Mouse (Mus musculus) regulatory T cell (primary cell): ENCODE results near the gene 1700088E04Rik.

Experiments used
- in situ Hi-C: fragments of 300-600 bp; cut with MboI, MseI; formaldehyde crosslinking; loops from one replicate; pipeline ENCODE4 v1.15.1; 2025; ENCODE audit warnings: high pct_unique_total_duplicates

Gene 1700088E04Rik

GRCm38 (mm10) chr15:79140866-79141565 lies at the start of gene 1700088E04Rik, which contains the start of gene Polr2f:
TSS of gene 1700088E04Rik (minus strand) at chr15:79141253.
TSS of gene Polr2f (plus strand) at chr15:79141009.
- in situ Hi-C loops, result no loop called here

- in situ Hi-C loops, result no loop called here
These were observed 46.8 kb upstream of the 1700088E04Rik start for GRCm38 (mm10) chr15:79187819-79188218.

GRCm38 (mm10) chr15:79185213-79185612 lies 44.2 kb upstream of the 1700088E04Rik start:
- in situ Hi-C loops, result no loop called here

DNA sequence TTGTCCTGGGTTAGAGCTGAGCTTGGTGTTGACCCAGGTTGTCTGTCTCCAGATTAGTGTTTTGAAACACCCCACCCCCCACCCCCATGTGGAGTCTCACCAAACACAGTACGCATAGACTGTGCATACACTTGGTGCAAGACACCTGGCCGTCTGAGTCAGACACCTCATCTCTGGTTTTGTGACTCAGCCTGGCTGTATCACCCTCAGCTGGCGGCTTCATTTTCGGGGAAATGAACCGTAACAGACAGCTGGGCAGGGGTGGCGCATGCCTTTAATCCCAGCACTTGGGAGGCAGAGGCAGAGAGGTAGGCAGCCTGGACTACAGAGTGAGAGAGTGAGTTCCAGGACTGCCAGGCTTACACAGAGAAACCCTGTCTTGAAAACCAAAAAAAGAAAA lies 35.9 kb upstream of the 1700088E04Rik start:
- in situ Hi-C loops, result loop anchor here (10.0 kb wide), 1 partner anchor 1218 kb away; no protein-coding TSS in a partner anchor

- in situ Hi-C loops, result loop anchor here (25.0 kb wide), 1 partner anchor 1846 kb away; no protein-coding TSS in a partner anchor
These were observed 25.7 kb upstream of the 1700088E04Rik start for GRCm38 (mm10) chr15:79166712-79167111.

GRCm38 (mm10) chr15:79165140-79165539 lies 24.1 kb upstream of the 1700088E04Rik start, which contains the start of gene Sox10:
TSS of gene Sox10 (minus strand) at chr15:79165240.
- in situ Hi-C loops, result loop anchor here (25.0 kb wide), 1 partner anchor 1847 kb away; no protein-coding TSS in a partner anchor

- in situ Hi-C loops, result loop anchor here (25.0 kb wide), 1 partner anchor 1848 kb away; no protein-coding TSS in a partner anchor
These were observed 23.2 kb upstream of the 1700088E04Rik start for GRCm38 (mm10) chr15:79164251-79164650.

DNA sequence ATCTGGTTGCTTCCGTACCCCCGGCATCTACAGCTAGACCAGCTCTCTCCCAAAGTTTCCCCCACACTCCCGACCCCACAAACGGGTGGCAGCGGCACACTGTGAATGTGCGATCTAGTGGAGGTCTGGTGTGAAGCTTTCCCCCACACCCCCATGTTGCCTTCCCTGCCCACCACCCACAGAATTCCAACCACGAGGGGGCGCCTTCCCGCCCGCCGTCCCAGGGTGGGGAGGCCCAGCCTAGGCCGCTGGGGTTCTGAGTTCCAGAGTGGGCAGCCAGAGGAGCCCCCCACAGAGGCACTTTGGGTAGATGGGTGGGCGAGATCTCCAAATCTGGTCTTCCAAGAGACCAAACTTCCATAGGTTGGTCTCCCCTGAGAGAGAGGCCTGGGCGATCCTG lies 21.8 kb upstream of the 1700088E04Rik start:
- in situ Hi-C loops, result loop anchor here (25.0 kb wide), 1 partner anchor 1849 kb away; no protein-coding TSS in a partner anchor

- in situ Hi-C loops, result loop anchor here (25.0 kb wide), 1 partner anchor 1850 kb away; no protein-coding TSS in a partner anchor
These were observed 21.2 kb upstream of the 1700088E04Rik start for GRCm38 (mm10) chr15:79162301-79162700.

DNA sequence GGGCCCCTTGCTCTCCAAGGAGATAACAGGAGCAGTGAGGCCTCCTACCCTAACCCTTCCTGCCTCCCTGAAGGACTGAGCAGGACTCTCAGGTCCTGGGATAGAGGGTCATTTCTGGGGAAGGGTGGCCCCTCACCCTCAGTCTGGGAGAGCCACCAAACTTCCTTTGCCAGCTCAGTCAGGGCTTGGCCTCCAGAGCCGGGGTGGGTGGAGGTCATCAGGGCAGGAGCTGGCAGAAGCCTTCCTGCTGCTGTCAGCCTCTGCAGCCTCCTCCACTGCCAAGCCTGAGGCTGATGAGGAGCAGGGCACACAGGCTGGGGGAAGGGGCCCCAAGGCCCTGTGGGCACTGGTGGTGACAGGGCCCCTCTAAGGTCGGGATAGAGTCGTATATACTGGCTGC lies 14.5 kb upstream of the 1700088E04Rik start:
- in situ Hi-C loops, result loop anchor here (25.0 kb wide), 1 partner anchor 1857 kb away; no protein-coding TSS in a partner anchor

- in situ Hi-C loops, result loop anchor here (25.0 kb wide), 1 partner anchor 1860 kb away; no protein-coding TSS in a partner anchor
These were observed 11.7 kb upstream of the 1700088E04Rik start for GRCm38 (mm10) chr15:79152709-79153108.

DNA sequence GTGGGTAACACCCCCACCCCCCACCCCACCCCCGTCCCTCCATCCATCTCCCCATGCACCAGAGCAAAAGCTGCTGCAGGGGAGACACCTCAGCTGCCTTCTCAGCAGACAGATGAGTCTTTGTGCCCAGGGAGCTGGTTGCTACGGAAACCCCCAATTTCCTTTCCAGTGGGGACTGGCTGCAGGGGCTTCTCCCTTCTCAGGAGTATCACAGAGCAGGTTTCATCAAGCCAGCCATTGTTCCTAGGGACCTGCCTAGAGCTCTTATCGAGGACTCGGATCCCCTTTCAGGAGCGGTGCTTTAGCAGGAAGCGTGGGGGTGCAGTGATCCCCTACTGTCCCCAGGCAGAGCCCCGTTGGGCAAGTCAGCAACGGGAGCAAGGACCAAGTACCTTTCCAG lies 10.8 kb upstream of the 1700088E04Rik start:
- in situ Hi-C loops, result loop anchor here (25.0 kb wide), 1 partner anchor 1860 kb away; no protein-coding TSS in a partner anchor

DNA sequence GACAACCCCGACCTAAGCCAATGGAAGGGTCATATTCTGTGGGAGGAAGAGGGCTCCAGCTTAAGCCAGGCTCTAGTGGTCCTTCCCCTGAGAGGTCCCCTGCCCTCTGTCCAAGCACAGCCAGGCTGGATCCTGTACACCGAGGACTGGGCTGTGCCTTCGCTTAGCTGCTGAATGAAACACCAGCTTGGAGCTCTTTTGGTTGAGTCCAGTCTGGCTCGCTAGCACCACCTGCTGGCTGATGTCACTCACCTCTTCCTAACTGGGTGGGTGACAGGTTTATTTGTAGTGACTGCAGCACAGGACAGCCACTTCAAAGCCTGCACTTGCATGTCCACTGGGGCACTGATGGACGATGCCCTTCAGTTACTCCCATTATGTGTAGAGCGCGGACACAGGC lies 7.5 kb upstream of the 1700088E04Rik start:
- in situ Hi-C loops, result no loop called here

DNA sequence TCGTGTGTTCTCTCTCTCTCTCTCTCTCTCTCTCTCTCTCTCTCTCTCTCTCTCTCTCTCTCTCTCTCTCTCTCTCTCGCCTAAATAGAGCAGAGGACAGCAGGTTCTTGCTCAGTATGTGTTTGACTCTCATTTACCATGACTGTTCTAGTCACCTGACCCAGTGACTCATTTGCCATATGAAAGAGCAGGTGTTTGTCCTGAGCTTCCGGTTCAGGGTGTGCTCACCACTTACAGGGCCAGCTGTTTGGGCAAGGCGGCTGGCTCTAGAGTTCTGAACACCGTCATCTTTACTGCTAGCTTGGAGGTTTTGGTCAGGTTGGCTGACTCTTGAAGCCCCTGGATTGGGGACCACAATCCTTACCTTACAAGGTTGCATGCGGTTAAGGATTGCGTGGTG lies 4.5 kb upstream of the 1700088E04Rik start:
- in situ Hi-C loops, result no loop called here

GRCm38 (mm10) chr15:79144021-79144420 lies 3.0 kb upstream of the 1700088E04Rik start:
- in situ Hi-C loops, result no loop called here

DNA sequence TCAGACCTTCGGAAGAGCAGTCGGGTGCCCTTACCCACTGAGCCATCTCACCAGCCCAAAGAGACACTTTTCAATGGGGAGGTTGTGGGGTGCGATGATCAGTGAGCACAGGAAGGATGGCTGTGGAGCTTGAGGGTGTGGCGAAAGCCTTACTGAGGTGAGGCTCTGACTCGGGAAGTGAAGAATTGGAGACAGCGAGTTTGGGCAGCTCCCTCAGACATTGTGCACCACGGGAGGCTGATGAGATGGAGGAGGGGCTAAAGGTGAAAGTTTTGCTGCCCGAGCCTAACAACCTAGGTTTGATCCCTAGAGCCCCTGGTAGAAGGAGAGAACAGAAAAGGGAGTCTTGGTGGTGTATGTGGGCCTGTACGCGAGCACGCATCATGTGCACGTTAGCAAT lies 2.3 kb upstream of the 1700088E04Rik start:
- in situ Hi-C loops, result no loop called here

DNA sequence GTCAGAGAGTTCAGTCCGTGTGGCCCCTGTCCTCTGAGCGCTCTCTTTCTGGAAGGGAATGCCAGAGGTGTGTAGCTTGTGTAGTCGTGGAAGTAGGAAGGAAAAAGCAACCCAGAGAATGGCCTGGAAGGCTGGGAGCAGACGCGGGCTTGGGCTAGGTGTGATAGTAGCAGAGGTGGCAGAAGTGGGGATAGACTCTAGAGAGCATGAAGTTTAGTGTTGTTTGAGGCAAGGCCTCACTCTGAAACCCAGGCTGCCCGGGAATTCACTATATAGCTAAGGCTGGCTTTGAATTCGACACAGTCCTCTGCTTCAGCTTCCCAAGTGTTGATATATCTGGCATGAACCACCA lies 489 bp upstream of the 1700088E04Rik start:
- in situ Hi-C loops, result no loop called here

DNA sequence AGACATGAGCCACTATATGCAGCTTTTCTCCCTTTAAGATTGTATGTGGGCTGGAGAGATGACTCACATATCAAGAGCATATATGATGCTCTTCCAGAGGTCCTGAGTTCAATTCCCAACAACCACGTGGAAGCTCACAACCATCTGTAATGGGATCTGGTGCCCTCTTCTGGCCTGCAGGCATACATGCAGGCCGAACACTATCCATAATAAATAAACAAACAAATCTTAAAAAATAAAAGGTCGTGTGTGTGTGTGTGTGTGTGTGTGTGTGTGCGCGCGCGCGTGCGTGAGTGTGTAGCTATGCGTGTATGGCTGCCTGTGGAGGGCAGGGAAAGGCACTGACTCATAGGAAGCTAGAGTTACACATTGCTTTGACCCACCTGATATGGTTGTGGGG lies 1.4 kb downstream of the 1700088E04Rik start:
- in situ Hi-C loops, result no loop called here

DNA sequence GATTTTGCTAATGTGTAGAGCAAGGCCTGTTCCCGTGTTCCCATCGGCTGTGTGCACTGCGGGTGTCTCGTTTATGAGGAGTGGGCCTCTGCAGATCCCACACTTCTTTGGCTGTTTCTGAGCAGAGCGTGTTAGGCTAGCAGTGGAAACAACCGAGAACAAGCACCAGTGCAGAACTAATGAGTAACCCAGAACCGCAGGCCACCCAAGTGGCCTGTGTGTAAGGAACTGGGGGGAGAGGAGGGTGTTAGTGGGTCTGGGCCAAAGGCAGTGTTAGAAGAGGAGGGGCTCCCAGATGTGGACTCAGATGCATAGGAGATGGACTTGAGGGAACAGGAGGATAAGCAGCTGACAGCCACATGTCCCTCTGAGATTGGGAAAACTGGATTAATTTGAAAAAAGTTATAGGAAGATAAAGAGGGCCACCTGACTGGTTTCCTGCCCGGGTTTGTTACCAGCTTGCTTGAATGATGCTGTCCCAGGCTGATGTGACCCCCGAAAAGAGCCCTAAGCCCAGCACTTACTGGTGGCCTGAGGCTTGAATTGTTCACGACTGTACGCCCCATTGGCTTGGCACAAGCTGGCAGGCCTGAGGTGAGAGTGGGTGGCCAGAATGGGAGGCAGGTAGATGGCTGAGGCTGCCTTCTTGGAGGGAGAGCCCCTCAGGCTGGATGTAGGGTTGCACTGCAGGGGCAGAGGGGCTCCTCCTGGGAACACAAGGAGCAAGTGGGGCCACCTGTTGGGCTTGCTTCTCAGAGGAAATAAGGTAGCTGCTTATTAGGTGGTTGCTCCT lies 5.1 kb downstream of the 1700088E04Rik start:
- in situ Hi-C loops, result no loop called here

DNA sequence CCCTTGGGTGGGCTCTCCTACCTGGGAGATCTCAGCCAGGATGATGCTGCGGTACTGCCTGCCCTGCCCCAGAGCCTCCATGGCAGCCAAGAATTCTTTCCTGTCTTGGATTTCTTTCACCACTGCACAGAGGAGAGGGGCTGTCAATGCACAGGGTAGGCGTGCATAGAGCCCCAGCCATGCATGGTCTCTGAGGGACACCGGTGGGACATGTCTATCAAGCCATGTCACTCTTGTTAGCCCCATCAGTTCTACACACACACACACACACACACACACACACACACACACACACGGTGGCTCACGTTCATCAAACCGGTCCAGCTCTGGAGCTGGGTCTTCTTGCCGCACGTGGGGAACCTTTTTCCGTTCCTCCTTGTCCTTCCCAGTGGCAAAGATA lies 5.7 kb downstream of the 1700088E04Rik start:
- in situ Hi-C loops, result no loop called here

DNA sequence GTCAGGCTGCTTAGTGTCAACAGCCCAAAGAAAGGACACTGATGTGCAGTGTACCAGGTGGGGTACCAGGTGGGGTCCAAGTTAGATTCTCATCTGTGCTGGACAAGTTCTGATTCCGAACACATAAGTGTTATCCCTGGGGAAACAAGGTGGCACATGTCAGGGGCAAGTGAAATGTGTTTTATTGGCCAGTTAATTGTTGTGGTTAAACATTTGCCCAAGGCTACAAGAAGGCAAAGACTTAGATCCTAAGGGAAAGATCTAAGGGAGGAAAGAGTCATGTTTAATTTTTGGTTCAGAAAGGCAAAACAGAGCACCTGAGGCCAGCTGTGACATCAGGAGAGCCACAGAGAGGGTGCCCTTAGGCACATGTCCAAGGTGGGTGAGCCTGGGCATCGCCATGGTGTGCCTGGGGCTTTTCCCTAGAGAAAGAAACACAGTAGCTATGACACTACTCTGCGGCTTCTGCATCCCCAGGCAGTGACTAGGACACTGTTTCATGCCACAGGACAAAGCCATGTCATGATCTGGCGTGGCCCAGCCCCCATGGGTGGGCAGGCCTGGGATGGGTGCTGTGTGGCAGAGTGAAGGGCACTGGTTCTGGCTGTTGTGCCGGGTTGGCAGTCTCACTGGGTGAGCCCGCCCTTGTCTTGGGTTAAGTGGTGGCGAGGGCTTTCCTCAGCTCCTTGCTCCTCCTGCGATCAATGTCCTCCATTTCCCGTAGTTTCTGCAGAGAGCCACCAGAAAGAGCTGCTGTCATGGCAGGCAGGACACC lies 6.4 kb downstream of the 1700088E04Rik start:
- in situ Hi-C loops, result no loop called here
